Mouse (Mus musculus) midbrain, postnatal 0 days (tissue): ENCODE data around the gene Dnaaf5. TPM values are rescaled to one million over a fixed set of nuclear protein-coding genes. Genes with fewer than 3 reads are reported as not detected.

ENCODE experiments used
- ATAC-seq: fragments of 200-750 bp; cut with Nextera tagmentation; 2 replicates; pipeline ENCODE4 v1.8.0; 2017; ENCODE audit warnings: moderate number of reproducible peaks, mild to moderate bottlenecking, moderate TSS enrichment, moderate library complexity; ENCODE audit not compliant: low FRiP score
- DNase-seq: peaks from one replicate; pipeline ENCODE4 v3.0.0-alpha.2; 2015; ENCODE audit warnings: low spot score
- H3K27ac ChIP-seq: fragments of 300-500 bp; sonication (generic); 2 replicates; pipeline ENCODE4 v1.5.1; 2014; ENCODE audit warnings: low read depth, mild to moderate bottlenecking, low read length, mixed read lengths
- H3K27me3 ChIP-seq: fragments of 300-500 bp; sonication (generic); 2 replicates; pipeline ENCODE4 v1.6.1; 2014; ENCODE audit warnings: low read length, control low read depth, mixed read lengths; ENCODE audit not compliant: insufficient read depth
- H3K36me3 ChIP-seq: fragments of 300-500 bp; sonication (generic); 2 replicates; pipeline ENCODE4 v1.6.1; 2014; ENCODE audit warnings: low read length, control low read depth, mixed read lengths; ENCODE audit not compliant: insufficient read depth
- H3K4me1 ChIP-seq: fragments of 300-500 bp; sonication (generic); 2 replicates; pipeline ENCODE4 v1.6.1; 2014; ENCODE audit warnings: mild to moderate bottlenecking, control low read depth, antibody characterized with exemption, low read length, mixed read lengths; ENCODE audit not compliant: insufficient read depth
- H3K4me2 ChIP-seq: fragments of 300-500 bp; sonication (generic); 2 replicates; pipeline ENCODE4 v1.6.1; 2014; ENCODE audit warnings: low read depth, mild to moderate bottlenecking, low read length, mixed read lengths; ENCODE audit not compliant: poor library complexity, severe bottlenecking
- H3K4me3 ChIP-seq: fragments of 300-500 bp; sonication (generic); 2 replicates; pipeline ENCODE4 v1.5.1; 2014; ENCODE audit warnings: low read depth, mild to moderate bottlenecking, low read length, moderate library complexity
- H3K9ac ChIP-seq: fragments of 300-500 bp; sonication (generic); replicated peaks from 2 replicates; pipeline ENCODE4 v1.6.1; 2014; ENCODE audit warnings: mild to moderate bottlenecking, low read length, moderate library complexity, mixed read lengths; ENCODE audit not compliant: poor library complexity, severe bottlenecking
- H3K9me3 ChIP-seq: fragments of 300-500 bp; sonication (generic); 2 replicates; pipeline ENCODE4 v1.6.1; 2016; ENCODE audit warnings: low read length, control low read depth
- CTCF ChIP-seq: IDR thresholded peaks from 2 replicates; pipeline ENCODE4 v1.5.1; 2016; ENCODE audit warnings: antibody characterized with exemption, mild to moderate bottlenecking
- WGBS: fragments of 180-500 bp; shearing (Covaris S2); extraction: QIAGEN DNeasy Blood & Tissue Kit; methylation state at CpG from one replicate; pipeline ENCODE4 v1.1.7; 2014; 5-methylcytosine and 5-hydroxymethylcytosine counted together
- polyA plus RNA-seq: library from polyadenylated mRNA; unstranded; fragments of >200 nt; fragmentation: Nextera tagmentation; extraction: Ambion mirVana; gene quantifications from 2 replicates; pipeline ENCODE4 v1.2.1, GENCODE M21; 2015
- total RNA-seq: library from RNA; depleted of rRNA; stranded (reverse); fragments of >200 nt; gene quantifications from 2 replicates; pipeline ENCODE4 v1.2.3, GENCODE M21; 2014

The Dnaaf5 gene
- total and polyA plus RNA-seq, 2 experiments from 2014 or later, result 2.9 to 14.0 TPM

GRCm38 (mm10) chr5:139209685-139210026, 59.6 kb downstream of the Dnaaf5 start:
- no peak for DNase-seq
- Histone ChIP-seq H3K36me3 (peaks cover 16% of the 10 kb centered on the region), H3K27me3 (no peaks in the 10 kb centered on the region), H3K27ac (no peak overlapping the region), H3K9ac (no peak overlapping the region), H3K4me3 (no peak overlapping the region), H3K9me3 (no peaks in the 10 kb centered on the region), H3K4me1 (no peaks in the 10 kb centered on the region), H3K4me2 (no peak overlapping the region)
- TF ChIP-seq CTCF, result no peak
- ATAC-seq, result no peak
- WGBS, result 97% methylated on average over 7 of the region's 7 CpGs

- Histone ChIP-seq H3K36me3 (peaks cover 32% of the 10 kb centered on the region), H3K4me2 (no peak overlapping the region), H3K9me3 (no peaks in the 10 kb centered on the region), H3K27ac (no peak overlapping the region), H3K4me3 (no peak overlapping the region), H3K4me1 (no peaks in the 10 kb centered on the region), H3K9ac (no peak overlapping the region), H3K27me3 (no peaks in the 10 kb centered on the region)
- TF ChIP-seq CTCF, result no peak
- DNase-seq (no peak), ATAC-seq (no peak)
- WGBS, result 91% methylated on average over 11 of the region's 11 CpGs
Measured at GRCm38 (mm10) chr5:139211737-139212385, 61.8 kb downstream of the Dnaaf5 start.

- Histone ChIP-seq H3K27me3 (no peaks in the 10 kb centered on the region), H3K4me1 (no peaks in the 10 kb centered on the region), H3K27ac (no peak overlapping the region), H3K9me3 (no peaks in the 10 kb centered on the region), H3K4me3 (no peak overlapping the region), H3K9ac (no peak overlapping the region), H3K4me2 (no peak overlapping the region), H3K36me3 (peaks cover 30% of the 10 kb centered on the region; the same call in 1 of the 2 replicates)
- no peak for TF ChIP-seq CTCF
- no peak for DNase-seq
- ATAC-seq, result no peak
Measured at GRCm38 (mm10) chr5:139214298-139214697, 64.3 kb downstream of the Dnaaf5 start.

- Histone ChIP-seq H3K27me3 (no peaks in the 10 kb centered on the region), H3K4me3 (no peak overlapping the region), H3K4me1 (no peaks in the 10 kb centered on the region), H3K9me3 (no peaks in the 10 kb centered on the region), H3K9ac (no peak overlapping the region), H3K36me3 (peaks cover 30% of the 10 kb centered on the region; the same call in 1 of the 2 replicates), H3K4me2 (no peak overlapping the region), H3K27ac (no peak overlapping the region)
- 98% methylated on average over 5 of the region's 5 CpGs for WGBS
- DNase-seq (no peak), ATAC-seq (no peak)
- TF ChIP-seq CTCF, result no peak
Measured at GRCm38 (mm10) chr5:139215184-139215583, 65.2 kb downstream of the Dnaaf5 start.

GRCm38 (mm10) chr5:139216121-139216520, 66.1 kb downstream of the Dnaaf5 start:
- peaks cover 24% of the 10 kb centered on the region; the same call in 1 of the 2 replicates for H3K36me3 ChIP-seq
- no peak overlapping the region for H3K9ac ChIP-seq
- H3K27ac ChIP-seq, result no peak overlapping the region
- no peak overlapping the region for H3K4me2 ChIP-seq
- ATAC-seq, result no peak
- no peaks in the 10 kb centered on the region for H3K4me1 ChIP-seq
- 94% methylated on average over 2 of the region's 2 CpGs for WGBS
- H3K9me3 ChIP-seq, result no peaks in the 10 kb centered on the region
- TF ChIP-seq CTCF, result no peak
- no peaks in the 10 kb centered on the region for H3K27me3 ChIP-seq
- H3K4me3 ChIP-seq, result no peak overlapping the region
- no peak for DNase-seq

GRCm38 (mm10) chr5:139216774-139217173, 66.8 kb downstream of the Dnaaf5 start:
- Histone ChIP-seq H3K4me2 (no peak overlapping the region), H3K9me3 (no peaks in the 10 kb centered on the region), H3K4me3 (no peak overlapping the region), H3K27ac (no peak overlapping the region), H3K4me1 (no peaks in the 10 kb centered on the region), H3K9ac (no peak overlapping the region), H3K27me3 (no peaks in the 10 kb centered on the region), H3K36me3 (peaks cover 30% of the 10 kb centered on the region)
- DNase-seq, result no peak
- TF ChIP-seq CTCF, result no peak
- ATAC-seq, result no peak
- WGBS, result 97% methylated on average over 3 of the region's 3 CpGs
